Mouse (Mus musculus) E14TG2a.4 (cell line): Measurements from ENCODE around the gene Hrg.
A peak's percentile ranks its signal among the peaks of the same experiment; 100 is the strongest.

Experiments used
- CTCF ChIP-seq: conservative IDR thresholded peaks from 2 replicates; pipeline ENCODE4 v1.5.1; 2014; ENCODE audit warnings: low read length
- NANOG ChIP-seq: IDR thresholded peaks from 2 replicates; pipeline ENCODE4 v1.6.1; 2014; ENCODE audit warnings: borderline replicate concordance, low read length, mixed read lengths

DNA sequence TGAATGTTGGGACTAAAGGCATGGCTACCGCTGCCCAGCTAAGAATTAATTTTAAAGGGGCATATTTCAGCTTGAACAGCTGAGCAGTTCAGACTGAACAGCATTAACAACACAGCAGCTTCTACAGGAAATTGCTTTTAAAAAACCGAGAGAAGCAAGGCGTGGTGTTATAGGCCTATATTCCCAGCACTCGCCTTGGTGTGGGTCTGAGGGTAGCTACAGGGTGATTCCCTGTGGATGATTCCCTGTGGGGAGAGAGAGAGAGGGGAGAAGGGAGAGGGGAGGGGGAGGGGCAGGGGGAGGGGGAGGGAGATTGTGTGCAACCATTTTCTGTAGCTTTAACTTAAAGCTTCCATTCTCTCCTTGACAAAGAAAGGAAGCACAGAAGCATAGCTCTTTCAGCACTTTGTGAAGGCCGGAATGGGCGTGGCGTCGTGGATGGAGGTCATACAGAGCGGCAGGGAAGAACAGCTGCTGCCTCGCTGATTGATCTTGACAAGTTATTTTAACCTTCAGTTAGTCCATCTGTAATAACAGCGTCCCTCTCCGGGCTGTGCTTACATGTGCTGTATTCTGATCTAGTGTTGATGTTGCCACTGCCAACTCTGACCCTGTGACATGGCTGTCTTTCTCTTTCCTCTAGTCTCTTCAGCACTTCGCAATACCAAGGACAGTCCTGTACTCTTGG, 4.7 kb downstream of the Hrg start:
- TF ChIP-seq CTCF: no peak
- TF ChIP-seq NANOG: peak; percentile 23; the same call in 1 of the 2 replicates
